Mouse (Mus musculus) left cerebral cortex, postnatal 36 days (tissue): ENCODE data around the gene Fbrs. TPM values are rescaled to one million over a fixed set of nuclear protein-coding genes. Genes with fewer than 3 reads are reported as not detected.

Experiments
- DNase-seq, 2 experiments: peaks; one replicate each; pipeline ENCODE4 v3.0.0; 2021 to 2022; ENCODE audit warnings: low spot score in 2 of 2, mixed read lengths in 1 of 2
- intact Hi-C: fragments of 180-260 bp; cut with DNase I; formaldehyde crosslinking; loops from one replicate; pipeline ENCODE4 v1.15.1; 2025
- microRNA-seq: library from miRNA; unstranded; fragments of <30 nt; microRNA quantifications from one replicate; pipeline ENCODE4 v1.2.0, GENCODE M21; 2022
- total RNA-seq, 2 experiments: library from RNA; stranded (reverse); gene quantifications; 2 replicates each; pipeline ENCODE4 v1.2.3; 2021

The Fbrs gene
- total RNA-seq, 2 experiments from 2014 or later = 48.7 to 61.4 TPM

GRCm38 (mm10) chr7:127512231-127513015 lies 33.4 kb downstream of the Fbrs start:
- intact Hi-C loops = loop anchor here (5.0 kb wide), 1 partner anchor 35 kb away; the partner anchor contains the start of gene Fbrs
- peak; percentile 86 to 89 for DNase-seq

- peak in 1 of 2 experiments; percentile 15 for DNase-seq
- intact Hi-C loops = loop anchor here (5.0 kb wide), 1 partner anchor 36 kb away; the partner anchor contains the start of gene Fbrs
Measured at GRCm38 (mm10) chr7:127513016-127513390, 34.0 kb downstream of the Fbrs start.

GRCm38 (mm10) chr7:127513781-127514180 lies 34.8 kb downstream of the Fbrs start:
- intact Hi-C loops = loop anchor here (5.0 kb wide), 1 partner anchor 36 kb away; the partner anchor contains the start of gene Fbrs
- no peak for DNase-seq

GRCm38 (mm10) chr7:127515846-127516245 lies 36.8 kb downstream of the Fbrs start:
- intact Hi-C loops = no loop called here
- no peak for DNase-seq

GRCm38 (mm10) chr7:127516344-127516743 lies 37.3 kb downstream of the Fbrs start:
- no peak for DNase-seq
- intact Hi-C loops = no loop called here

- no peak for DNase-seq
- intact Hi-C loops = no loop called here
Measured at GRCm38 (mm10) chr7:127519284-127519683, 40.3 kb downstream of the Fbrs start, which contains the start of gene Gm42715. Gene Gm42715, plus strand, starts transcription at chr7:127519584.

Small RNA genes lying within 50 kb of the gene (microRNA-seq; reads per million reads assigned to microRNA genes)
- not detected for gene Gm47278
- gene Mir7060 = not detected

Other genes starting within 250 kb of the Fbrs start
- 10 to 100 TPM; 18.6 to 19.4 TPM for gene Zfp553, start 246.1 kb upstream of the Fbrs start, total RNA-seq
- gene Sept1, start 246.1 kb upstream of the Fbrs start, total RNA-seq = 1 to 10 TPM; 3.2 to 5.6 TPM
- gene Zfp771, start 234.9 kb upstream of the Fbrs start, total RNA-seq = 10 to 100 TPM; 61.0 to 61.4 TPM
- gene Dctpp1, start 218.5 kb upstream of the Fbrs start, total RNA-seq = 10 to 100 TPM; 21.8 to 30.7 TPM
- gene Sephs2, start 205.1 kb upstream of the Fbrs start, total RNA-seq = 10 to 100 TPM; 38.4 to 43.1 TPM
- gene Itgal, start 182.9 kb upstream of the Fbrs start, total RNA-seq = under 1 TPM; 0.48 to 0.76 TPM
- 10 to 100 TPM; 14.4 to 15.0 TPM for gene Zfp768, start 133.6 kb upstream of the Fbrs start, total RNA-seq
- 1 to 10 TPM; 5.7 to 7.2 TPM for gene Zfp747, start 103.1 kb upstream of the Fbrs start, total RNA-seq
- 1 to 10 TPM; 3.3 to 3.9 TPM for gene 9130019O22Rik, start 92.0 kb upstream of the Fbrs start, total RNA-seq
- gene E430018J23Rik, start 85.6 kb upstream of the Fbrs start, total RNA-seq = 1 to 10 TPM; 7.7 to 8.2 TPM
- 1 to 10 TPM; 5.4 to 5.6 TPM for gene Zfp764, start 72.4 kb upstream of the Fbrs start, total RNA-seq
- 10 to 100 TPM; 13.7 to 18.6 TPM for gene Zfp688, start 57.1 kb upstream of the Fbrs start, total RNA-seq
- 1 to 10 TPM; 5.8 to 7.9 TPM for gene Zfp689, start 30.0 kb upstream of the Fbrs start, total RNA-seq
- gene Prr14, start 19.6 kb upstream of the Fbrs start, total RNA-seq = 10 to 100 TPM; 25.7 to 30.2 TPM
- gene Srcap, start 32.8 kb downstream of the Fbrs start, total RNA-seq = 100 to 1,000 TPM in 1 of 2 experiments, 10 to 100 TPM in 1; 99.0 to 131 TPM
- 10 to 100 TPM in 1 of 2 experiments, 1 to 10 TPM in 1; 7.6 to 15.0 TPM for gene Gm42715, start 40.4 kb downstream of the Fbrs start, total RNA-seq
- gene Tmem265, start 82.2 kb downstream of the Fbrs start, total RNA-seq = 1 to 10 TPM in 1 of 2 experiments, not detected in 1; 3.4 TPM
- 10 to 100 TPM; 69.2 to 81.4 TPM for gene Phkg2, start 94.1 kb downstream of the Fbrs start, total RNA-seq
- 1 to 10 TPM; 9.3 to 9.7 TPM for gene Ccdc189, start 109.4 kb downstream of the Fbrs start, total RNA-seq
- 10 to 100 TPM; 63.1 to 81.0 TPM for gene Rnf40, start 109.6 kb downstream of the Fbrs start, total RNA-seq
- 10 to 100 TPM; 22.1 to 24.7 TPM for gene Zfp629, start 136.6 kb downstream of the Fbrs start, total RNA-seq
- gene Bcl7c, start 229.7 kb downstream of the Fbrs start, total RNA-seq = 10 to 100 TPM; 37.9 to 47.9 TPM
- 1 to 10 TPM; 2.4 to 2.5 TPM for gene Ctf1, start 233.5 kb downstream of the Fbrs start, total RNA-seq